Mouse (Mus musculus) testis, adult 2 months (tissue): ENCODE data around the gene Tmub1. TPM values are rescaled to one million over a fixed set of nuclear protein-coding genes. Genes with fewer than 3 reads are reported as not detected.
A peak's percentile ranks its signal among the peaks of the same experiment; 100 is the strongest.

Experiments
- H3K27ac ChIP-seq: fragments of 200-500 bp; 2 replicates; pipeline ENCODE4 v1.5.1; 2012; ENCODE audit warnings: low read depth, low read length; ENCODE audit not compliant: control insufficient read depth, insufficient read depth
- H3K27me3 ChIP-seq: fragments of 200-500 bp; 2 replicates; pipeline ENCODE4 v1.6.1; 2012; ENCODE audit warnings: mild to moderate bottlenecking, low read length, moderate library complexity; ENCODE audit not compliant: control insufficient read depth, insufficient read depth
- H3K36me3 ChIP-seq: fragments of 200-500 bp; 2 replicates; pipeline ENCODE4 v1.6.1; 2012; ENCODE audit warnings: mild to moderate bottlenecking, low read length; ENCODE audit not compliant: control insufficient read depth, insufficient read depth
- H3K4me1 ChIP-seq: fragments of 200-500 bp; 2 replicates; pipeline ENCODE4 v1.6.1; 2012; ENCODE audit warnings: low read length; ENCODE audit not compliant: control insufficient read depth, insufficient read depth
- H3K4me3 ChIP-seq: fragments of 200-500 bp; 2 replicates; pipeline ENCODE4 v1.5.1; 2012; ENCODE audit warnings: low read depth, mild to moderate bottlenecking, low read length, moderate library complexity, mixed read lengths; ENCODE audit not compliant: control insufficient read depth
- CTCF ChIP-seq: fragments of 200-500 bp; IDR thresholded peaks from 2 replicates; pipeline ENCODE4 v1.5.1; 2012; ENCODE audit warnings: low read depth, mild to moderate bottlenecking, inconsistent platforms, low read length, moderate library complexity; ENCODE audit not compliant: control insufficient read depth, insufficient read depth, insufficient replicate concordance
- POLR2A ChIP-seq: fragments of 200-500 bp; IDR thresholded peaks from 2 replicates; pipeline ENCODE4 v1.6.1; 2012; ENCODE audit warnings: low read depth, mild to moderate bottlenecking, inconsistent platforms, low read length, moderate library complexity; ENCODE audit not compliant: control insufficient read depth
- polyA plus RNA-seq: library from polyadenylated mRNA; depleted of rRNA; stranded (reverse); fragments of >200 nt; gene quantifications from 2 replicates; pipeline ENCODE4 v1.2.3, GENCODE M21; 2012; rRNA removed

Tmub1 gene
- 5.7 and 6.2 TPM in 2 replicates for polyA plus RNA-seq

- Histone ChIP-seq H3K27ac (0 out of 2 replicates have a peak within 1 kb of the TSS, but pooled peaks have one; percentile 10), H3K4me1 (peaks cover 28% of the 10 kb centered on the region), H3K36me3 (no peaks in the 10 kb centered on the region), H3K4me3 (peak within 1 kb of the TSS; percentile 75), H3K27me3 (no peaks in the 10 kb centered on the region)
- TF ChIP-seq POLR2A = no peak
Observed at GRCm38 (mm10) chr5:24447624-24448298, at the start of gene Tmub1. Tmub1 (minus strand) TSS chr5:24447854.

GRCm38 (mm10) chr5:24496756-24497155 is 49.1 kb upstream of the Tmub1 start:
- H3K27me3 ChIP-seq = no peaks in the 10 kb centered on the region
- H3K27ac ChIP-seq = no peak overlapping the region
- TF ChIP-seq POLR2A = no peak
- no peak for TF ChIP-seq CTCF
- H3K4me1 ChIP-seq = no peaks in the 10 kb centered on the region
- no peaks in the 10 kb centered on the region; the same call in 1 of the 2 replicates for H3K36me3 ChIP-seq
- no peak overlapping the region for H3K4me3 ChIP-seq

- no peak overlapping the region for H3K27ac ChIP-seq
- no peak overlapping the region for H3K4me3 ChIP-seq
- TF ChIP-seq POLR2A = no peak
- no peak for TF ChIP-seq CTCF
- no peaks in the 10 kb centered on the region for H3K27me3 ChIP-seq
- no peaks in the 10 kb centered on the region for H3K36me3 ChIP-seq
- H3K4me1 ChIP-seq = no peaks in the 10 kb centered on the region
Observed at GRCm38 (mm10) chr5:24495019-24495418, 47.4 kb upstream of the Tmub1 start.

GRCm38 (mm10) chr5:24492546-24493285 is 45.1 kb upstream of the Tmub1 start:
- Histone ChIP-seq H3K36me3 (no peaks in the 10 kb centered on the region), H3K27me3 (no peaks in the 10 kb centered on the region), H3K27ac (no peak overlapping the region), H3K4me1 (no peaks in the 10 kb centered on the region), H3K4me3 (no peak overlapping the region)
- no peak for TF ChIP-seq CTCF
- no peak for TF ChIP-seq POLR2A

- Histone ChIP-seq H3K4me3 (no peak overlapping the region), H3K27ac (no peak overlapping the region), H3K4me1 (no peaks in the 10 kb centered on the region), H3K27me3 (no peaks in the 10 kb centered on the region), H3K36me3 (no peaks in the 10 kb centered on the region)
- no peak for TF ChIP-seq POLR2A
Observed at GRCm38 (mm10) chr5:24490413-24490920, 42.8 kb upstream of the Tmub1 start.

- H3K36me3 ChIP-seq = no peaks in the 10 kb centered on the region
- H3K4me3 ChIP-seq = no peak overlapping the region
- no peak overlapping the region for H3K27ac ChIP-seq
- no peaks in the 10 kb centered on the region for H3K4me1 ChIP-seq
- TF ChIP-seq POLR2A = no peak
- no peaks in the 10 kb centered on the region for H3K27me3 ChIP-seq
Observed at GRCm38 (mm10) chr5:24486738-24487137, 39.1 kb upstream of the Tmub1 start.

GRCm38 (mm10) chr5:24486097-24486496 is 38.4 kb upstream of the Tmub1 start:
- no peak for TF ChIP-seq POLR2A
- peak; percentile 88 for TF ChIP-seq CTCF
- no peak overlapping the region for H3K27ac ChIP-seq
- H3K27me3 ChIP-seq = no peaks in the 10 kb centered on the region
- no peaks in the 10 kb centered on the region for H3K36me3 ChIP-seq
- no peaks in the 10 kb centered on the region for H3K4me1 ChIP-seq
- no peak overlapping the region for H3K4me3 ChIP-seq

- Histone ChIP-seq H3K27ac (no peak overlapping the region), H3K27me3 (no peaks in the 10 kb centered on the region), H3K4me1 (no peaks in the 10 kb centered on the region), H3K4me3 (no peak overlapping the region), H3K36me3 (no peaks in the 10 kb centered on the region)
- TF ChIP-seq POLR2A (no peak), CTCF (no peak)
Observed at GRCm38 (mm10) chr5:24484963-24485362, 37.3 kb upstream of the Tmub1 start.
